ENCODE assay signal across 11 mouse cellular contexts in genomic region chr9:124442533-124442855, GRCm38 (mm10). TPM values are rescaled to one million over a fixed set of nuclear protein-coding genes. Genes with fewer than 3 reads are reported as not detected.
DNase-seq lines count a peak whose midpoint lies in the region; ATAC-seq and TF ChIP-seq lines count a peak whose summit lies in the region.
"Had no signal": no experiment of that assay in that cellular context is flagged by ENCODE, and none has a peak within 500 bp of the region (broad histone marks: within the 10 kb centered on the region; RNA-seq: fewer than 3 reads in every experiment).

No protein-coding gene starts in this region.

- H3K4me2 ChIP-seq in kidney, embryonic 14.5 days (replicated peaks; ENCODE audit: low read depth, low read length) = no peak overlapping the region
- H3K4me2 ChIP-seq in kidney, embryonic 15.5 days = no peak overlapping the region
- H3K4me2 ChIP-seq in forebrain, embryonic 15.5 days (replicated peaks) = no peak overlapping the region
- H3K4me2 ChIP-seq: neural tube, embryonic 13.5 days had no signal

- H3K9ac ChIP-seq in kidney, embryonic 14.5 days (ENCODE audit: low read depth, low read length) = no peak overlapping the region
- H3K9ac ChIP-seq in kidney, embryonic 15.5 days = no peak overlapping the region
- H3K9ac ChIP-seq in MEL (ENCODE audit: control insufficient read depth, low read depth, low read length, poor library complexity, severe bottlenecking) = no peak overlapping the region
- H3K9ac ChIP-seq in forebrain, embryonic 15.5 days (replicated peaks) = no peak overlapping the region
- H3K9ac ChIP-seq: neural tube, embryonic 13.5 days had no signal

- ATAC-seq in kidney, embryonic 14.5 days (ENCODE audit: low FRiP score, low TSS enrichment) = 0 out of 2 replicates have a peak, but pooled peaks have one; percentile 7
- ATAC-seq in kidney, embryonic 15.5 days (replicated peaks; ENCODE audit: low FRiP score) = no peak
- ATAC-seq in forebrain, embryonic 15.5 days (replicated peaks) = no peak

- 98% methylated on average over 15 of the region's 15 CpGs for WGBS in kidney, embryonic 14.5 days
- 97% methylated on average over 15 of the region's 15 CpGs for WGBS in kidney, embryonic 15.5 days
- 96% methylated on average over 15 of the region's 15 CpGs for WGBS in forebrain, embryonic 15.5 days

- peak; percentile 14 for DNase-seq in MEL (ENCODE audit: low read depth, low spot score)
- peak; percentile 45 to 46 for DNase-seq in cerebellum, postnatal 10 days
- DNase-seq in kidney, postnatal 25 days = peak; percentile 3 to 55
- peak; percentile 1 for DNase-seq in lung, postnatal 14 days
- peak; percentile 40 for DNase-seq in thymus, postnatal 4 days

- no peak for TF ChIP-seq RAD21 in MEL (IDR thresholded peaks at IDR 0.05; ENCODE audit: low read depth, low read length)

- H3K9me3 ChIP-seq in kidney, embryonic 14.5 days (ENCODE audit: control insufficient read depth, low read length) = peaks cover 33% of the 10 kb centered on the region
- peaks cover 30% of the 10 kb centered on the region for H3K9me3 ChIP-seq in kidney, embryonic 15.5 days (replicated peaks)
- no peaks in the 10 kb centered on the region for H3K9me3 ChIP-seq in MEL (replicated peaks; ENCODE audit: insufficient read depth, low read length)
- peaks cover 21% of the 10 kb centered on the region for H3K9me3 ChIP-seq in forebrain, embryonic 15.5 days

- peaks cover 34% of the 10 kb centered on the region for H3K36me3 ChIP-seq in kidney, embryonic 14.5 days (ENCODE audit: control insufficient read depth, insufficient read depth, low read length)
- peaks cover 37% of the 10 kb centered on the region for H3K36me3 ChIP-seq in kidney, embryonic 15.5 days
- no peaks in the 10 kb centered on the region for H3K36me3 ChIP-seq in MEL (ENCODE audit: control insufficient read depth in 1 of 2, insufficient read depth in 2 of 2, low read length in 2 of 2)
- H3K36me3 ChIP-seq in forebrain, embryonic 15.5 days = peaks cover 32% of the 10 kb centered on the region

- no peak for TF ChIP-seq POLR2A in MEL (IDR thresholded peaks at IDR 0.05; ENCODE audit: control insufficient read depth in 1 of 2, insufficient read depth in 1 of 2, low read depth in 1 of 2, low read length in 2 of 2, poor library complexity in 1 of 2)

- no peak for TF ChIP-seq EP300 in MEL (IDR thresholded peaks at IDR 0.05; ENCODE audit: low read depth in 1 of 2, low read length in 2 of 2)

- no peak overlapping the region for H3K4me3 ChIP-seq in kidney, embryonic 14.5 days (ENCODE audit: low read length)
- H3K4me3 ChIP-seq in kidney, embryonic 15.5 days (replicated peaks) = no peak overlapping the region
- no peak overlapping the region for H3K4me3 ChIP-seq in MEL (ENCODE audit: control insufficient read depth in 1 of 2, insufficient read depth in 1 of 2, low read depth in 2 of 2, low read length in 2 of 2)
- no peak overlapping the region for H3K4me3 ChIP-seq in forebrain, embryonic 15.5 days
- H3K4me3 ChIP-seq: neural tube, embryonic 13.5 days had no signal

- H3K27me3 ChIP-seq in kidney, embryonic 14.5 days (ENCODE audit: control insufficient read depth, insufficient read depth, low read length) = no peaks in the 10 kb centered on the region
- H3K27me3 ChIP-seq in kidney, embryonic 15.5 days = no peaks in the 10 kb centered on the region
- H3K27me3 ChIP-seq in MEL (ENCODE audit: control insufficient read depth in 1 of 2, insufficient read depth in 2 of 2, low read length in 2 of 2) = no peaks in the 10 kb centered on the region
- H3K27me3 ChIP-seq in forebrain, embryonic 15.5 days = no peaks in the 10 kb centered on the region
- H3K27me3 ChIP-seq: neural tube, embryonic 13.5 days had no signal

- no peak for TF ChIP-seq CTCF in MEL (IDR thresholded peaks at IDR 0.05 in 2 of 3, conservative IDR thresholded peaks at IDR 0.05 in 1 of 3; ENCODE audit: control insufficient read depth in 1 of 3, insufficient read depth in 1 of 3, low read depth in 2 of 3, low read length in 3 of 3, poor library complexity in 1 of 3, severe bottlenecking in 1 of 3)

- H3K79me2 ChIP-seq in MEL (ENCODE audit: control insufficient read depth, insufficient read depth, low read length, poor library complexity) = no peaks in the 10 kb centered on the region

- H3K27ac ChIP-seq in kidney, embryonic 14.5 days (ENCODE audit: low read depth, low read length) = no peak overlapping the region
- H3K27ac ChIP-seq in kidney, embryonic 15.5 days = no peak overlapping the region
- H3K27ac ChIP-seq in MEL (ENCODE audit: control insufficient read depth, low read depth, low read length) = no peak overlapping the region
- no peak overlapping the region for H3K27ac ChIP-seq in forebrain, embryonic 15.5 days (replicated peaks)
- H3K27ac ChIP-seq: neural tube, embryonic 13.5 days had no signal

- no peaks in the 10 kb centered on the region for H3K4me1 ChIP-seq in kidney, embryonic 14.5 days (ENCODE audit: control insufficient read depth, insufficient read depth, low read length)
- no peaks in the 10 kb centered on the region for H3K4me1 ChIP-seq in kidney, embryonic 15.5 days
- H3K4me1 ChIP-seq in MEL (ENCODE audit: control insufficient read depth in 1 of 2, insufficient read depth in 2 of 2, low read length in 2 of 2) = no peaks in the 10 kb centered on the region
- no peaks in the 10 kb centered on the region for H3K4me1 ChIP-seq in forebrain, embryonic 15.5 days
- H3K4me1 ChIP-seq: neural tube, embryonic 13.5 days had no signal

TF ChIP-seq in MEL, 35 proteins besides CTCF, POLR2A, EP300 and RAD21:
- TF ChIP-seq NELFE (IDR thresholded peaks at IDR 0.05; ENCODE audit: low read depth, low read length) (no peak), GABPA (IDR thresholded peaks at IDR 0.05; ENCODE audit: low read depth, low read length) (no peak), HCFC1 (IDR thresholded peaks at IDR 0.05; ENCODE audit: low read depth, low read length) (no peak), USF1 (IDR thresholded peaks at IDR 0.05; ENCODE audit: low read depth, low read length) (no peak), POLR2AphosphoS5 (IDR thresholded peaks at IDR 0.05; ENCODE audit: borderline replicate concordance, low read depth, low read length) (no peak)

RNA-seq across cellular contexts. Expression of gene Ppp2r3d, which starts 34.2 kb away (rescaled TPM):
- 128 and 129 TPM in 2 replicates for polyA plus RNA-seq in kidney, embryonic 14.5 days (2014; fragmentation: Nextera tagmentation; extraction: Ambion mirVana)
- polyA plus RNA-seq in kidney, embryonic 15.5 days (2015; fragmentation: Nextera tagmentation; extraction: Ambion mirVana) = 130 and 150 TPM in 2 replicates
- total RNA-seq in MEL (2012; rRNA removed) = 17.4 and 18.3 TPM in 2 replicates
- 10 to 100 TPM in 1 of 2 experiments, not detected in 1; 78.1 TPM for polyA plus RNA-seq in MEL (2012; ENCODE audit: insufficient read depth in 1 of 2, insufficient read length in 2 of 2, low read depth in 1 of 2, low replicate concordance in 2 of 2, missing spikeins in 1 of 2)
- polyA plus RNA-seq in forebrain, embryonic 15.5 days (2015; fragmentation: Nextera tagmentation; extraction: Ambion mirVana) = 166 and 167 TPM in 2 replicates

RNA-seq across cellular contexts. Expression of gene Gm21836, which starts 51.1 kb away (rescaled TPM):
- polyA plus RNA-seq in kidney, embryonic 14.5 days (2014; fragmentation: Nextera tagmentation; extraction: Ambion mirVana) = not detected in 2 replicates
- not detected in 2 replicates for polyA plus RNA-seq in kidney, embryonic 15.5 days (2015; fragmentation: Nextera tagmentation; extraction: Ambion mirVana)
- not detected in 2 replicates for total RNA-seq in MEL (2012; rRNA removed)
- not detected for polyA plus RNA-seq in MEL (2012; ENCODE audit: insufficient read depth in 1 of 2, insufficient read length in 2 of 2, low read depth in 1 of 2, low replicate concordance in 2 of 2, missing spikeins in 1 of 2)
- polyA plus RNA-seq in forebrain, embryonic 15.5 days (2015; fragmentation: Nextera tagmentation; extraction: Ambion mirVana) = not detected in 2 replicates
- total RNA-seq: adrenal gland, adult 18-20 months; hematopoietic stem cell, adult 5-6 weeks had no signal
- polyA plus RNA-seq: neural tube, embryonic 13.5 days had no signal
